Mouse (Mus musculus): ENCODE data around the gene Car2. TPM values are rescaled to one million over a fixed set of nuclear protein-coding genes. Genes with fewer than 3 reads are reported as not detected.

Car2 gene
- total RNA-seq, 1 experiment, result 132 TPM

GRCm38 (mm10) chr3:14944706-14945105 is 58.6 kb downstream of the Car2 start:
- no peaks in the 10 kb centered on the region for H3K4me1 ChIP-seq (ENCODE audit: control insufficient read depth in 2 of 2, insufficient read depth in 2 of 2, low read length in 2 of 2, poor library complexity in 1 of 2)
- no peak overlapping the region for H3K4me3 ChIP-seq (ENCODE audit: insufficient read depth in 1 of 2, low read depth in 1 of 2, low read length in 2 of 2, poor library complexity in 1 of 2, severe bottlenecking in 1 of 2)
- H3K27ac ChIP-seq (ENCODE audit: insufficient read depth, low read depth, low read length, poor library complexity, severe bottlenecking), result no peak overlapping the region
- DNase-seq (ENCODE audit: low read depth, low spot score), result no peak
- TF ChIP-seq ZC3H11A (IDR thresholded peaks at IDR 0.05; ENCODE audit: borderline replicate concordance, low read depth, low read length), result no peak
- TF ChIP-seq HCFC1 (IDR thresholded peaks at IDR 0.05; ENCODE audit: borderline replicate concordance, insufficient read depth, low read length), result no peak
- no peak for TF ChIP-seq MAFK (IDR thresholded peaks at IDR 0.05; ENCODE audit: insufficient read depth, low read depth, low read length)
- no peak for TF ChIP-seq CHD2 (IDR thresholded peaks at IDR 0.05; ENCODE audit: low read depth, low read length)
- TF ChIP-seq ZNF384 (IDR thresholded peaks at IDR 0.05; ENCODE audit: low read depth, low read length), result no peak
- no peaks in the 10 kb centered on the region for H3K36me3 ChIP-seq (ENCODE audit: control insufficient read depth, insufficient read depth, low read length, poor library complexity, severe bottlenecking)
- in situ Hi-C loops (cut with MboI; ENCODE audit: low sequenced_read_pairs in 2 of 2, unreplicated experiment in 2 of 2), result no loop called here
- no peaks in the 10 kb centered on the region for H3K9me3 ChIP-seq (ENCODE audit: control insufficient read depth, insufficient read depth, low read depth, low read length)
- H3K9ac ChIP-seq (ENCODE audit: insufficient read depth, low read depth, low read length, poor library complexity, severe bottlenecking), result no peak overlapping the region

GRCm38 (mm10) chr3:14945627-14946026 is 59.6 kb downstream of the Car2 start:
- Histone ChIP-seq H3K9ac (ENCODE audit: insufficient read depth, low read depth, low read length, poor library complexity, severe bottlenecking) (no peak overlapping the region), H3K4me1 (ENCODE audit: control insufficient read depth in 2 of 2, insufficient read depth in 2 of 2, low read length in 2 of 2, poor library complexity in 1 of 2) (no peaks in the 10 kb centered on the region), H3K36me3 (ENCODE audit: control insufficient read depth, insufficient read depth, low read length, poor library complexity, severe bottlenecking) (no peaks in the 10 kb centered on the region), H3K27ac (ENCODE audit: insufficient read depth, low read depth, low read length, poor library complexity, severe bottlenecking) (no peak overlapping the region), H3K9me3 (ENCODE audit: control insufficient read depth, insufficient read depth, low read depth, low read length) (no peaks in the 10 kb centered on the region), H3K4me3 (ENCODE audit: insufficient read depth in 1 of 2, low read depth in 1 of 2, low read length in 2 of 2, poor library complexity in 1 of 2, severe bottlenecking in 1 of 2) (no peak overlapping the region)
- in situ Hi-C loops (cut with MboI; ENCODE audit: low sequenced_read_pairs in 2 of 2, unreplicated experiment in 2 of 2), result no loop called here
- DNase-seq (ENCODE audit: low read depth, low spot score), result no peak
- TF ChIP-seq HCFC1 (IDR thresholded peaks at IDR 0.05; ENCODE audit: borderline replicate concordance, insufficient read depth, low read length), result no peak
- no peak for TF ChIP-seq MAFK (IDR thresholded peaks at IDR 0.05; ENCODE audit: insufficient read depth, low read depth, low read length)
- TF ChIP-seq ZNF384 (IDR thresholded peaks at IDR 0.05; ENCODE audit: low read depth, low read length), result no peak
- TF ChIP-seq CHD2 (IDR thresholded peaks at IDR 0.05; ENCODE audit: low read depth, low read length), result no peak
- TF ChIP-seq ZC3H11A (IDR thresholded peaks at IDR 0.05; ENCODE audit: borderline replicate concordance, low read depth, low read length), result no peak

- Histone ChIP-seq H3K4me3 (ENCODE audit: insufficient read depth in 1 of 2, low read depth in 1 of 2, low read length in 2 of 2, poor library complexity in 1 of 2, severe bottlenecking in 1 of 2) (no peak overlapping the region), H3K27ac (ENCODE audit: insufficient read depth, low read depth, low read length, poor library complexity, severe bottlenecking) (no peak overlapping the region), H3K9me3 (ENCODE audit: control insufficient read depth, insufficient read depth, low read depth, low read length) (no peaks in the 10 kb centered on the region), H3K9ac (ENCODE audit: insufficient read depth, low read depth, low read length, poor library complexity, severe bottlenecking) (no peak overlapping the region), H3K36me3 (ENCODE audit: control insufficient read depth, insufficient read depth, low read length, poor library complexity, severe bottlenecking) (no peaks in the 10 kb centered on the region), H3K4me1 (ENCODE audit: control insufficient read depth in 2 of 2, insufficient read depth in 2 of 2, low read length in 2 of 2, poor library complexity in 1 of 2) (no peaks in the 10 kb centered on the region)
- in situ Hi-C loops (cut with MboI; ENCODE audit: low sequenced_read_pairs in 2 of 2, unreplicated experiment in 2 of 2), result no loop called here
- DNase-seq (ENCODE audit: low read depth, low spot score), result no peak
- TF ChIP-seq ZNF384 (IDR thresholded peaks at IDR 0.05; ENCODE audit: low read depth, low read length), result no peak
- no peak for TF ChIP-seq CHD2 (IDR thresholded peaks at IDR 0.05; ENCODE audit: low read depth, low read length)
- no peak for TF ChIP-seq MAFK (IDR thresholded peaks at IDR 0.05; ENCODE audit: insufficient read depth, low read depth, low read length)
- TF ChIP-seq ZC3H11A (IDR thresholded peaks at IDR 0.05; ENCODE audit: borderline replicate concordance, low read depth, low read length), result no peak
- no peak for TF ChIP-seq HCFC1 (IDR thresholded peaks at IDR 0.05; ENCODE audit: borderline replicate concordance, insufficient read depth, low read length)
Observed at GRCm38 (mm10) chr3:14948067-14948800, 62.2 kb downstream of the Car2 start.

- no peak overlapping the region for H3K27ac ChIP-seq (ENCODE audit: insufficient read depth, low read depth, low read length, poor library complexity, severe bottlenecking)
- DNase-seq (ENCODE audit: low read depth, low spot score), result no peak
Observed at GRCm38 (mm10) chr3:14950031-14950430, 64.0 kb downstream of the Car2 start.

More at GRCm38 (mm10) chr3:14950031-14950430, 64.0 kb downstream of the Car2 start:
- Histone ChIP-seq H3K9me3 (ENCODE audit: control insufficient read depth, insufficient read depth, low read depth, low read length) (no peaks in the 10 kb centered on the region), H3K36me3 (ENCODE audit: control insufficient read depth, insufficient read depth, low read length, poor library complexity, severe bottlenecking) (no peaks in the 10 kb centered on the region), H3K9ac (ENCODE audit: insufficient read depth, low read depth, low read length, poor library complexity, severe bottlenecking) (no peak overlapping the region), H3K4me1 (ENCODE audit: control insufficient read depth in 2 of 2, insufficient read depth in 2 of 2, low read length in 2 of 2, poor library complexity in 1 of 2) (no peaks in the 10 kb centered on the region), H3K4me3 (ENCODE audit: insufficient read depth in 1 of 2, low read depth in 1 of 2, low read length in 2 of 2, poor library complexity in 1 of 2, severe bottlenecking in 1 of 2) (no peak overlapping the region)
- in situ Hi-C loops (cut with MboI; ENCODE audit: low sequenced_read_pairs in 2 of 2, unreplicated experiment in 2 of 2), result no loop called here
- TF ChIP-seq MAFK (IDR thresholded peaks at IDR 0.05; ENCODE audit: insufficient read depth, low read depth, low read length), result no peak
- no peak for TF ChIP-seq HCFC1 (IDR thresholded peaks at IDR 0.05; ENCODE audit: borderline replicate concordance, insufficient read depth, low read length)
- no peak for TF ChIP-seq ZC3H11A (IDR thresholded peaks at IDR 0.05; ENCODE audit: borderline replicate concordance, low read depth, low read length)
- TF ChIP-seq CHD2 (IDR thresholded peaks at IDR 0.05; ENCODE audit: low read depth, low read length), result no peak
- TF ChIP-seq ZNF384 (IDR thresholded peaks at IDR 0.05; ENCODE audit: low read depth, low read length), result no peak

Other genes with a start within 250 kb of the Car2 start
- gene Car13, start 244.5 kb upstream of the Car2 start, total RNA-seq (2012; rRNA removed), result 4.1 and 4.5 TPM in 2 replicates
- gene Car1, start 77.9 kb upstream of the Car2 start, total RNA-seq (2012; rRNA removed), result not detected in 2 replicates
- 2.4 and 5.3 TPM in 2 replicates for gene Car3, start 22.8 kb upstream of the Car2 start, total RNA-seq (2012; rRNA removed)

All from ES-E14 (cell line).